Mouse (Mus musculus): ENCODE results near the gene Acadvl. TPM values are rescaled to one million over a fixed set of nuclear protein-coding genes. Genes with fewer than 3 reads are reported as not detected.

Gene Acadvl
- polyA plus RNA-seq, 1 experiment from 2014 or later: 46.3 TPM

- Histone ChIP-seq H3K4me1 (peaks cover 32% of the 10 kb centered on the region), H3K27ac (replicated peaks) (peak within 1 kb of the TSS; percentile 99), H3K4me3 (peak within 1 kb of the TSS; percentile 84), H3K36me3 (replicated peaks) (peaks cover 62% of the 10 kb centered on the region), H3K9me3 (no peaks in the 10 kb centered on the region), H3K27me3 (replicated peaks; ENCODE audit: low read depth, poor library complexity, severe bottlenecking) (no peaks in the 10 kb centered on the region)
- no peak for DNase-seq (ENCODE audit: low spot score)
- WGBS: under 1% methylated on average over 43 of the region's 43 CpGs
These were observed 34.0 kb downstream of the Acadvl start, which contains the start of gene Ctdnep1 for GRCm38 (mm10) chr11:69981141-69981762. TSS of gene Ctdnep1 (plus strand) at chr11:69981156.

- Histone ChIP-seq H3K27ac (replicated peaks) (peak overlapping the region; percentile 99), H3K36me3 (replicated peaks) (peaks cover 62% of the 10 kb centered on the region), H3K27me3 (replicated peaks; ENCODE audit: low read depth, poor library complexity, severe bottlenecking) (no peaks in the 10 kb centered on the region), H3K4me1 (peaks cover 32% of the 10 kb centered on the region), H3K4me3 (peak overlapping the region; percentile 84), H3K9me3 (no peaks in the 10 kb centered on the region)
- WGBS: under 1% methylated on average over 59 of the region's 60 CpGs
- peak; percentile 100 for DNase-seq (ENCODE audit: low spot score)
These were observed 34.7 kb downstream of the Acadvl start for GRCm38 (mm10) chr11:69980196-69981140.

DNA sequence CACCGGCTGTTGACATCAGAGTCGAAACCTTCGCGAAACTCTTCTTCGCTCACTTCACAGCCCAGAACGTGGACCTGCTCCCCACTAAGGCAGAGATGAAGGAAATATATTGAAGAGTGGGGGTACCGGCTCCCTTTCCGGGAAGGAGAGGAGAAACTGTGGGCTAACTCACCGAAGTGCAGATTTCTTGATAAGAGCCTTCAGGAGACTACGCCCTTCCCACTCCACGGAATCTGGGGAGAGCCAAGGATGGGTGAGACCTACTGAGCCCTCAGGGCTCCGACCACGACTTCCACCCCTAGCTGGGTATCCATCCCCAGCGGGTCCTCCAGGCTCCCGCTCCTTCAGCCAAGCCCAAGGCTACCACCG, 35.4 kb downstream of the Acadvl start:
- 4% methylated on average over 16 of the region's 16 CpGs for WGBS
- peak overlapping the region; percentile 84 for H3K4me3 ChIP-seq
- peaks cover 62% of the 10 kb centered on the region for H3K36me3 ChIP-seq (replicated peaks)
- H3K4me1 ChIP-seq: peaks cover 32% of the 10 kb centered on the region
- no peaks in the 10 kb centered on the region for H3K27me3 ChIP-seq (replicated peaks; ENCODE audit: low read depth, poor library complexity, severe bottlenecking)
- H3K9me3 ChIP-seq: no peaks in the 10 kb centered on the region
- no peak for DNase-seq (ENCODE audit: low spot score)
- H3K27ac ChIP-seq (replicated peaks): peak overlapping the region; percentile 99

GRCm38 (mm10) chr11:69976271-69976670, 38.9 kb downstream of the Acadvl start:
- H3K4me1 ChIP-seq: peaks cover 11% of the 10 kb centered on the region
- peaks cover 77% of the 10 kb centered on the region for H3K36me3 ChIP-seq (replicated peaks)
- H3K27ac ChIP-seq (replicated peaks): no peak overlapping the region
- 85% methylated on average over 4 of the region's 4 CpGs for WGBS
- DNase-seq (ENCODE audit: low spot score): no peak
- H3K4me3 ChIP-seq: no peak overlapping the region
- H3K9me3 ChIP-seq: no peaks in the 10 kb centered on the region
- no peaks in the 10 kb centered on the region for H3K27me3 ChIP-seq (replicated peaks; ENCODE audit: low read depth, poor library complexity, severe bottlenecking)

DNA sequence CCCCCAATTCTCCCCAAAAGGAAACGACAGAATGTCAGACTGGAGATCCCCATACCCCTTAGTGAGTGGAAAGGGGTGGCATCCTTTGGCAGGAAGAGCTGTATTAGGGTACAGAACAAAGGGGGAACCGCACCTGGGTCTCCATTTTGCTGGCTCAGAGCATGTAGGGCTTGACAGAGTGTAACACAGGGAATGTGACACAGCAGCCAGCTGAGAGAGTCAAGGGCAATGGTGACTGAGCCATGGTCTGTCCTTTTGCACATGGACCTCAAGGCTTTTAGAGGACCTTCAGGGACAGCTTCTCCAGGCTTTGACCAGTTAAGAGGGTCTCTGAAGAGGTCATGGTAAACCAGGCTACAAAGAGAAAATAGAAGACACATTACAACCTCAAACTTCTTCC, 40.3 kb downstream of the Acadvl start:
- peaks cover 87% of the 10 kb centered on the region for H3K36me3 ChIP-seq (replicated peaks)

DNA sequence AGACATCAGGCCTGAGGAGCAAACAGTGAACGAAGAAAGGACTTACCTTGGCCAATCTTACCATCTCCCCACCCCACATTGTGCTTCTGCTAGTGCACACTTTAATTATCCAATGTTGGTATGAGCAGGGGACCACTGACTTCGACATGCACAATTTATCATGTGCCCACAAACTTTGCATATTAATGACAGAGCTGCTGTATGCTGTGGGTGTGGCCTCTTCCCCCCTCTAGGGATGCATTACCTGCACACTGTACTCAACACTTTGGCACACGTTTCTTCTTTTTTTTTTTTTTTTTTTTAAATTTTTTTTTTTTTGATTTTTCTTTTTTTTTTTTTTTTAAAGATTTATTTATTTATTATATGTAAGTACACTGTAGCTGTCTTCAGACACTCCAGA, 44.4 kb downstream of the Acadvl start:
- no peak overlapping the region for H3K27ac ChIP-seq (replicated peaks)
- H3K4me3 ChIP-seq: no peak overlapping the region
- peaks cover 81% of the 10 kb centered on the region for H3K36me3 ChIP-seq (replicated peaks)
- H3K4me1 ChIP-seq: peaks cover 13% of the 10 kb centered on the region
- 83% methylated on average over 3 of the region's 3 CpGs for WGBS
- H3K27me3 ChIP-seq (replicated peaks; ENCODE audit: low read depth, poor library complexity, severe bottlenecking): peaks cover 30% of the 10 kb centered on the region
- no peaks in the 10 kb centered on the region for H3K9me3 ChIP-seq
- DNase-seq (ENCODE audit: low spot score): no peak

More for the DNA sequence above, 40.3 kb downstream of the Acadvl start:
- Histone ChIP-seq H3K4me1 (peaks cover 11% of the 10 kb centered on the region), H3K27me3 (replicated peaks; ENCODE audit: low read depth, poor library complexity, severe bottlenecking) (no peaks in the 10 kb centered on the region), H3K4me3 (no peak overlapping the region), H3K27ac (replicated peaks) (no peak overlapping the region), H3K9me3 (no peaks in the 10 kb centered on the region)
- WGBS: 97% methylated on average over 2 of the region's 2 CpGs
- DNase-seq (ENCODE audit: low spot score): no peak

- Histone ChIP-seq H3K27me3 (replicated peaks; ENCODE audit: low read depth, poor library complexity, severe bottlenecking) (peaks cover 36% of the 10 kb centered on the region), H3K4me3 (no peak overlapping the region), H3K9me3 (no peaks in the 10 kb centered on the region), H3K36me3 (replicated peaks) (peaks cover 76% of the 10 kb centered on the region), H3K27ac (replicated peaks) (no peak overlapping the region), H3K4me1 (peaks cover 17% of the 10 kb centered on the region)
- no peak for DNase-seq (ENCODE audit: low spot score)
- WGBS: 84% methylated on average over 6 of the region's 6 CpGs
These were observed 45.0 kb downstream of the Acadvl start for GRCm38 (mm10) chr11:69970222-69970621.

DNA sequence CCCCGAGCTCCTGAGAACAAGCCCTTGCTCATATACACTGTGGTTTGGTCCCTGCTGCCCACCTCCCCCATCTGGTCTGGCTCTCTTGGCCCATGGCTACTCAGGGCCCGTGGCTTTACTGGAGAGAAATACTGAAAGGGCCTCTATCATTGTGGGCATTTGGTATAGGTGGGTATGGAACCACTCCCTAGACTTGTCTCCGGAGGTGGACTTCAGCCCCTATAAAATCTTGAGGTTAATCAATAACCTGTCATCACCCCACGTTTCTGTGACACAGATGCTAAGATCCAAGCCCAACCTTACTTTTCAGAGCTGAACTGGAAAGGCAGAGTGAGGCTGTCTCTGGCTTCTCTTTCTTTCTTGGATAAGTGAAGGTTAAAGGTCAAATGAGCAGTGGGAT, 46.4 kb downstream of the Acadvl start:
- Histone ChIP-seq H3K27ac (replicated peaks) (no peak overlapping the region), H3K9me3 (no peaks in the 10 kb centered on the region), H3K27me3 (replicated peaks; ENCODE audit: low read depth, poor library complexity, severe bottlenecking) (peaks cover 50% of the 10 kb centered on the region), H3K4me1 (peaks cover 19% of the 10 kb centered on the region), H3K4me3 (no peak overlapping the region), H3K36me3 (replicated peaks) (peaks cover 62% of the 10 kb centered on the region)
- DNase-seq (ENCODE audit: low spot score): no peak
- WGBS: 89% methylated on average over 4 of the region's 4 CpGs

DNA sequence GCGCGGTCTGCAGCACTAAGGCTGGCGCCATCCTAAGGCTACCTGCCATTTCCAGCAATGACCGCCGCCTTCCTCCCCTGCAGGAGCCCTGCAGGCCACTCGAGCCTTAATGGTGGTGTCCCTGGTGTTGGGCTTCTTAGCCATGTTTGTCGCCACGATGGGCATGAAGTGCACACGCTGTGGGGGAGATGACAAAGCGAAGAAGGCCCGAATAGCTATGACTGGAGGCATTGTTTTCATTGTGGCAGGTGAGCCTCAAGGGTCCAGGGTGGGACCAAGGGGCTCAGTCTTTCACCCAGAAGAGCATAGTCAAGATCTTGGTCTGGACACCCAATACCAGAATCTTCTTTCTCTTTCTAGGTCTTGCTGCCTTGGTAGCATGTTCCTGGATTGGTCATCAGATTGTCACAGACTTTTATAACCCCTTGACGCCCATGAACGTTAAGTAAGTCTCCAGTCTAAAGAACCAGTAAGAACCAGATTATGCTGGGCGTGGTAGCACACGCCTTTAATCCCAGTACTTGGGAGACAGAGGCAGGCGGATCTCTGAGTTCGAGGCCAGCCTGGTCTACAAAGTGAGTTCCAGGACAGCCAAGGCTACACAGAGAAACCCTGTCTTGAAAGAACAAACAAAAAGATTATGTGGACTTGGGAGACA, 48.2 kb downstream of the Acadvl start:
- H3K27ac ChIP-seq (replicated peaks): peak overlapping the region; percentile 76
- 39% methylated on average over 17 of the region's 17 CpGs for WGBS

DNA sequence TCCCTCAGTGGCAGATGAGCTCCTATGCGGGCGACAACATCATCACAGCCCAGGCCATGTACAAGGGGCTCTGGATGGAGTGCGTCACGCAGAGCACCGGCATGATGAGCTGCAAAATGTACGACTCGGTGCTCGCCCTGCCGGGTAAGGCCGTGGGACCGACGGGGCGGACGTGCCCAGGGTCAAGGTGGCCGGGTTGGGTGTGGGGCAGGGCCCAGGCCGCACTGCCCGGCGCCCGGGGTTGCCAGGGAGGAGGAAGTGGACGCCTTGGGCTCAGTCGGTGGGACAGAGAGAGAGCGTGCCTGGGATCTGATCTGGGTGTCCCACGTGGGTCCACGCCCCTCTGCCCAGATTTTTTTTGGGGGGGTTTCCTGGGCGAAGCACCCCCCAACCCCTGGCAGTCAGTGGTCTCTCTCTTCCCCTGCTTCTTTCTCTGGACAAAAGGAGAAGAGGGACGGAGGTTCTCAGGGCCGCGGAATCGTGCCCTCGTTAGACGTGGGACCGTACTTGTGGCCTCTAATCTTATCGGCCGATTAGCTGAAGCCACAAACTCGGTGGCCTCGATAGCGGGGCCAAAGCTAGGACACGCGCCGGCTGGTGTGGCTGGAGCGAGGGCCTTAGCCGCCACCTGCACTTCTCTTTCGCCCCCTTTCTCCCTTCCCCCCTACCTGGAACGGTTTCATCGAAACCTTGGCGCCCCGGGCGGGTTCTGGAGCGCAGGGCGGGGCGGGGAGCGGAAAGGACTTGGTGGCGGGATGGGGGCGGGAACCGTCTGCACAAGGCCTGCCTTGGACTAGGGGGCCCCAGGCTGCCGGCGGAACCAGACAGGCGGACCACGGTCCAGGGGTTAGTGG, 49.0 kb downstream of the Acadvl start:
- DNase-seq (ENCODE audit: low spot score): peak; percentile 72
- H3K9me3 ChIP-seq: no peaks in the 10 kb centered on the region
- 2% methylated on average over 59 of the region's 59 CpGs for WGBS
- peak overlapping the region; percentile 56 for H3K4me3 ChIP-seq
- peaks cover 36% of the 10 kb centered on the region for H3K36me3 ChIP-seq (replicated peaks)
- peaks cover 19% of the 10 kb centered on the region for H3K4me1 ChIP-seq
- H3K27ac ChIP-seq (replicated peaks): peak overlapping the region; percentile 76
- H3K27me3 ChIP-seq (replicated peaks; ENCODE audit: low read depth, poor library complexity, severe bottlenecking): peaks cover 75% of the 10 kb centered on the region

More for the DNA sequence above, 48.2 kb downstream of the Acadvl start:
- Histone ChIP-seq H3K4me3 (peak overlapping the region; percentile 56), H3K36me3 (replicated peaks) (peaks cover 44% of the 10 kb centered on the region), H3K27me3 (replicated peaks; ENCODE audit: low read depth, poor library complexity, severe bottlenecking) (peaks cover 68% of the 10 kb centered on the region), H3K9me3 (no peaks in the 10 kb centered on the region), H3K4me1 (peaks cover 19% of the 10 kb centered on the region)
- no peak for DNase-seq (ENCODE audit: low spot score)

DNA sequence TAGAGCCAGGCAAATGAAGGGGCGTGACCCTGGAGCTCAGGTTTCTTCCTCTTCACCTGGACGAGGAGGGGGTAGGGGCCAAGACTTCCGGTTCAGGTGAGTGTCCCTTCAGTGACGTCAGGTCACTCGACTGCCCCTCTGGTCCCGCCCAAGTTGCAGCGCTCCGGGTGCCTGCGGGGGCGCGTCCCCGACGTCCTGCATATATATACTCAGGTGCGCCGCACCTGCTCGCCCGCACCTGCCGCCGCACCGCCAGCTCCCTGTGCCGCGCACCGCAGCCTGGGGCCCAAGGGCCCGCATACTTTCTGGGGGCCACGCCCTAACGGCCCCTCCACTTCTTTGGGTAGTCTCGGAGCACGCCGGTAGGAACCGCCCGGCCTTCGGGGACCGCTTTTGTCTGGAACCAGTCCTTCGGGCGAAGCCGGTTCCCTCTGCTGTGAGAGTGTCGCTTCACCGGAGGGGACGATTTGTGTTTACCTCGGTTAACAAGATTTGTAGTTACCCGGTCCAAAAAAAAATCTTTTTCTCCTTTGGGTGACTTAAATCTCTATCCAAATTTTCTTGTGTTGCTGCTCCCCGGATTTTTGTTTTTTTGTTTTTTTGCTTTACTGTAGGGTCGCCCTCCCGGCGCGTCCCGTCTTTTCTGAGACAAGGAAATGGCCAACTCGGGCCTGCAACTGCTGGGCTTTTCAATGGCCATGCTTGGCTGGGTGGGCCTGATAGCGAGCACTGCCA, 49.8 kb downstream of the Acadvl start:
- H3K4me1 ChIP-seq: peaks cover 19% of the 10 kb centered on the region
- H3K27me3 ChIP-seq (replicated peaks; ENCODE audit: low read depth, poor library complexity, severe bottlenecking): peaks cover 78% of the 10 kb centered on the region
- peak overlapping the region; percentile 76 for H3K27ac ChIP-seq (replicated peaks)
- peak overlapping the region; percentile 56 for H3K4me3 ChIP-seq
- WGBS: 2% methylated on average over 49 of the region's 49 CpGs
- DNase-seq (ENCODE audit: low spot score): peak; percentile 66
- H3K36me3 ChIP-seq (replicated peaks): peaks cover 32% of the 10 kb centered on the region
- no peaks in the 10 kb centered on the region for H3K9me3 ChIP-seq

All from embryonic facial prominence, embryonic 10.5 days (tissue).